Mouse (Mus musculus): ENCODE data around the gene Sec63.

GRCm38 (mm10) chr10:42849081-42849400, 87.7 kb downstream of the Sec63 start:
- TF ChIP-seq CTCF (IDR thresholded peaks at IDR 0.05; ENCODE audit: low read depth, low read length) (no peak), EP300 (IDR thresholded peaks at IDR 0.05; ENCODE audit: insufficient read depth, low read depth, low read length) (no peak)

Data from ES-Bruce4 (cell line).